9 mouse cellular contexts compared by ENCODE assay signal in the genomic region with DNA sequence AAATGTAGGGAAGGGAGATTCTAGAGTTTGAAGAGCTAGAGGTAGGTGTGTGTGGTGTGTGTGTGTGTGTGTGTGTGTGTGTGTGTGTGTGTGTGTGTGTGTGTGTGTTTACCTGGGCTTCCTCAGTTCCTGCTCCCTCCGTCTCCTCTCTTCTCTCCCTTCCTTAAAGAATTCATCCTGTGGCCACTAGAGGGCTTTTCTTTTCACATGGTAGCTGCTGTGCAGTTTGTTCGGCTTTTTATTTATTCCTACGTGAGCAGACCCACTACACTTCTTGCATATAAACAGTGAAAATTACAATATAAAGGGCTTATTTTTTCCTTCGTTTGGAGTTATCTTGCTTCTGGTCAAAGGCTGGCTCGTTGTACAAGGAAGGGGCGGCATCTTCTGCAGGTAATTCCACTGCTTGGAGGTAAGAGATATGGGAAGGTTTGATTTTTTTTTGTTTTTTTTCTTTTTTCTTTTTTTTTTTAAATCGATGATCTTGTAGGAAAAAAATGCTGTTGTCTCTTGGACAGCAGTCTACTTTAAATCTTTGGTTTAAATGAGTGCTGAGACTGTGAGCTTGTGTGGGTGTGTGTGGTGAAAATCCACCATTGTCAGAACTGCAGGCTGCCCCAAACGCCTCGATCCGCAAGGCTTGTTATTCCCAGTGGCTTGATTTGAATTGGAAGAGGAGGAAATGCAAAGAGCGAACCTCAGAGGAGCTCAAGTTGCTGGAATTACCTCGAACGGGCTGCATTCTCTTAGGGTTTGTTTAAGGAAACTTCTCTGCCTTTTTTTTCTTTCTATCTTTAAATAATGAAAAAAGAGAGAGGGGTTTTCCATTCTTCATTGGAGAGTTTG. TPM values are rescaled to one million over a fixed set of nuclear protein-coding genes. Genes with fewer than 3 reads are reported as not detected.
A peak's percentile ranks its signal among the peaks of the same experiment; 100 is the strongest.
DNase-seq lines count a peak whose midpoint lies in the region; ATAC-seq and TF ChIP-seq lines count a peak whose summit lies in the region.
"Had no signal": no experiment of that assay in that cellular context is flagged by ENCODE, and none has a peak within 500 bp of the region (broad histone marks: within the 10 kb centered on the region; RNA-seq: fewer than 3 reads in every experiment).

TSS of gene Fam196b (plus strand) at position 289 of the 846 bp plus-strand sequence.

- peak within 1 kb of the TSS; percentile 52 for H3K4me3 ChIP-seq in forebrain, embryonic 16.5 days (replicated peaks; ENCODE audit: low read length)
- H3K4me3 ChIP-seq in intestine, postnatal 0 days (ENCODE audit: low read depth, low read length) = 0 out of 2 replicates have a peak within 1 kb of the TSS, but pooled peaks have one; percentile 9
- no peak within 1 kb of the TSS for H3K4me3 ChIP-seq in liver, postnatal 0 days (ENCODE audit: low read depth, low read length)
- H3K4me3 ChIP-seq: liver, embryonic 13.5 days had no signal

- WGBS in forebrain, embryonic 16.5 days = under 1% methylated on average over 13 of the region's 13 CpGs
- WGBS in intestine, postnatal 0 days = 7% methylated on average over 13 of the region's 13 CpGs
- WGBS in liver, postnatal 0 days (ENCODE audit: insufficient replicate concordance) = 36% methylated on average over 13 of the region's 13 CpGs

- no peaks in the 10 kb centered on the region for H3K9me3 ChIP-seq in forebrain, embryonic 16.5 days (ENCODE audit: control insufficient read depth, low read length)
- H3K9me3 ChIP-seq in intestine, postnatal 0 days (ENCODE audit: control insufficient read depth) = no peaks in the 10 kb centered on the region
- no peaks in the 10 kb centered on the region for H3K9me3 ChIP-seq in liver, postnatal 0 days (ENCODE audit: low read length)
- H3K9me3 ChIP-seq: liver, embryonic 13.5 days had no signal

- TF ChIP-seq CTCF in intestine, postnatal 0 days (IDR thresholded peaks at IDR 0.05; ENCODE audit: low read depth) = peak; percentile 69
- peak; percentile 60 for TF ChIP-seq CTCF in liver, postnatal 0 days (IDR thresholded peaks at IDR 0.05; ENCODE audit: low read depth)

- H3K36me3 ChIP-seq in forebrain, embryonic 16.5 days (ENCODE audit: control insufficient read depth, insufficient read depth) = no peaks in the 10 kb centered on the region
- no peaks in the 10 kb centered on the region for H3K36me3 ChIP-seq in intestine, postnatal 0 days (ENCODE audit: control insufficient read depth, insufficient read depth)
- 0 out of 2 replicates have a peak, but pooled peaks cover 3% of the 10 kb centered on the region for H3K36me3 ChIP-seq in liver, postnatal 0 days (replicated peaks; ENCODE audit: insufficient read depth, low read length)
- H3K36me3 ChIP-seq: liver, embryonic 13.5 days had no signal

- peak within 1 kb of the TSS; percentile 60 for H3K9ac ChIP-seq in forebrain, embryonic 16.5 days (replicated peaks; ENCODE audit: low read depth, low read length)
- no peak within 1 kb of the TSS for H3K9ac ChIP-seq in intestine, postnatal 0 days (ENCODE audit: low read depth, low read length)
- no peak within 1 kb of the TSS for H3K9ac ChIP-seq in liver, postnatal 0 days (replicated peaks)
- H3K9ac ChIP-seq: liver, embryonic 13.5 days had no signal

- H3K4me2 ChIP-seq in forebrain, embryonic 16.5 days (ENCODE audit: low read length) = peak within 1 kb of the TSS; percentile 76
- H3K4me2 ChIP-seq in intestine, postnatal 0 days (replicated peaks; ENCODE audit: low read depth) = peak within 1 kb of the TSS; percentile 51
- H3K4me2 ChIP-seq in liver, postnatal 0 days (ENCODE audit: low read depth, low read length) = no peak within 1 kb of the TSS
- H3K4me2 ChIP-seq: liver, embryonic 13.5 days had no signal

- H3K27ac ChIP-seq in forebrain, embryonic 16.5 days (ENCODE audit: low read length) = no peak within 1 kb of the TSS
- no peak within 1 kb of the TSS for H3K27ac ChIP-seq in intestine, postnatal 0 days (ENCODE audit: low read depth, low read length)
- no peak within 1 kb of the TSS for H3K27ac ChIP-seq in liver, postnatal 0 days (ENCODE audit: low read depth)
- H3K27ac ChIP-seq: liver, embryonic 13.5 days had no signal

- no peak for TF ChIP-seq EP300 in liver, postnatal 0 days (IDR thresholded peaks at IDR 0.05; ENCODE audit: low read depth)

- peak; percentile 84 for ATAC-seq in forebrain, embryonic 16.5 days
- ATAC-seq in intestine, postnatal 0 days = no peak
- no peak for ATAC-seq in liver, postnatal 0 days

- no peaks in the 10 kb centered on the region for H3K27me3 ChIP-seq in forebrain, embryonic 16.5 days (replicated peaks; ENCODE audit: control insufficient read depth, insufficient read depth, low read length)
- no peaks in the 10 kb centered on the region for H3K27me3 ChIP-seq in intestine, postnatal 0 days (replicated peaks; ENCODE audit: control insufficient read depth, insufficient read depth, low read length)
- H3K27me3 ChIP-seq in liver, postnatal 0 days (ENCODE audit: insufficient read depth, low read length) = no peaks in the 10 kb centered on the region
- H3K27me3 ChIP-seq: liver, embryonic 13.5 days had no signal

- DNase-seq in kidney, adult 8-10 months = peak; percentile 4 to 14
- DNase-seq in kidney, adult 18-20 months = no peak
- peak; percentile 32 for DNase-seq in c-Kit-positive CD71-negative TER-119-negative erythroid progenitor cells, embryonic 14.5 days (ENCODE audit: low read depth)
- no peak for DNase-seq in liver, postnatal 0 days
- DNase-seq in retina, postnatal 7 days (ENCODE audit: low read depth, low spot score) = peak; percentile 24
- no peak for DNase-seq in urinary bladder, adult 18-20 months (ENCODE audit: low spot score in 2 of 2)
- DNase-seq: liver, embryonic 13.5 days had no signal

- peaks cover 20% of the 10 kb centered on the region for H3K4me1 ChIP-seq in forebrain, embryonic 16.5 days (replicated peaks; ENCODE audit: control insufficient read depth, insufficient read depth, low read length)
- no peaks in the 10 kb centered on the region for H3K4me1 ChIP-seq in intestine, postnatal 0 days (replicated peaks; ENCODE audit: control insufficient read depth, insufficient read depth, low read length)
- no peaks in the 10 kb centered on the region for H3K4me1 ChIP-seq in liver, postnatal 0 days (ENCODE audit: insufficient read depth)

RNA-seq across cellular contexts. Expression of gene Fam196b, which starts in this region (rescaled TPM):
- polyA plus RNA-seq in forebrain, embryonic 16.5 days (2015; fragmentation: Nextera tagmentation; extraction: Ambion mirVana) = 1.5 and 2.5 TPM in 2 replicates
- 0.07 TPM in 1 of 2 replicates, not detected in the other for polyA plus RNA-seq in intestine, postnatal 0 days (2015; fragmentation: Nextera tagmentation; extraction: Ambion mirVana)
- polyA plus RNA-seq in liver, postnatal 0 days (2015; fragmentation: Nextera tagmentation; extraction: Ambion mirVana) = 0.11 and 0.13 TPM in 2 replicates

Comparison
In these comparisons a context has a peak if more than half of its experiments do, and no peak if none do; other contexts are left out.
1. DNase-seq: peak in kidney, adult 8-10 months (2 of 2), c-Kit-positive CD71-negative TER-119-negative erythroid progenitor cells, embryonic 14.5 days (single experiment) and retina, postnatal 7 days (single experiment); none in kidney, adult 18-20 months (single experiment), liver, postnatal 0 days (single experiment) and urinary bladder, adult 18-20 months (0 of 2).